Mouse (Mus musculus) splenic B cell, adult 2 months (primary cell): ENCODE measurements around the gene Grip1.

Experiments used
- DNase-seq: peaks from one replicate; pipeline ENCODE4 v3.0.0-alpha.2; 2011; ENCODE audit warnings: low read depth, low spot score
- H3K27me3 ChIP-seq: 2 replicates; pipeline ENCODE4 v1.6.1; 2012; ENCODE audit warnings: mild to moderate bottlenecking, low read length, moderate library complexity, mixed read lengths; ENCODE audit not compliant: control insufficient read depth, poor library complexity, insufficient read depth, severe bottlenecking
- H3K36me3 ChIP-seq: 2 replicates; pipeline ENCODE4 v1.6.1; 2012; ENCODE audit warnings: mild to moderate bottlenecking, low read length, moderate library complexity, mixed read lengths; ENCODE audit not compliant: control insufficient read depth, poor library complexity, insufficient read depth, severe bottlenecking

Gene Grip1

DNA sequence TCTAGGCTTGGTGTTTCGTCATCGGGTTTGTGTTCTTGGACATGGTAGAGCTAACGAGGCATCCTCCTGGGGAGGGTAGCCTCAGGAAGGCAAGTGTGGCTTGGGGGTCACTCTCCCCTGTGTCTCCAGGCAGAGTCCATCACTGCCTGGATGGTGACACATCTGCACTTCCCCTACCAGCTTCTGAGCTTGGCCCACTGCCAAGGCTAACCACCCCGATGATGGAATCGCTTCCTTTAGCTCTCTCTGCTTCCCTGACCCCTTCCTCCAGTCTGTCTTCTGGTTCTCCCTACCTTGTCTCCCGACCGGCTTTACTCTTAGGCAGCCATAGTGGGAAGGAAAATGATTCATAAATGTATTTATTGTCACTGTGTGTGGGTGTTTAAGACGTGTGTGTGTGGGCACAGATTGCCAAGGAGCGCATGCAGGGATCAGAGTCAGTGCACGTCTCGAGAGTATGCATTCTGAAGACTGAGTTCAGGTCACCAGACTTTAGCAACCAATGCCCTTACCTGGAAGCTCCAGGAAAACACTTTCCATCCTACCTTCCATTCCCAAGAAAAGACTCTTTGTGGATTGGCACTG lies 415.5 kb downstream of the Grip1 start:
- Histone ChIP-seq H3K27me3 (no peaks in the 10 kb centered on the region), H3K36me3 (no peaks in the 10 kb centered on the region)
- DNase-seq, result no peak

- no peak for DNase-seq
- Histone ChIP-seq H3K36me3 (no peaks in the 10 kb centered on the region), H3K27me3 (no peaks in the 10 kb centered on the region)
Observed at GRCm38 (mm10) chr10:119876721-119877120, 423.1 kb downstream of the Grip1 start.

GRCm38 (mm10) chr10:119878331-119878730 lies 424.7 kb downstream of the Grip1 start:
- DNase-seq, result no peak
- Histone ChIP-seq H3K36me3 (no peaks in the 10 kb centered on the region), H3K27me3 (no peaks in the 10 kb centered on the region)

DNA sequence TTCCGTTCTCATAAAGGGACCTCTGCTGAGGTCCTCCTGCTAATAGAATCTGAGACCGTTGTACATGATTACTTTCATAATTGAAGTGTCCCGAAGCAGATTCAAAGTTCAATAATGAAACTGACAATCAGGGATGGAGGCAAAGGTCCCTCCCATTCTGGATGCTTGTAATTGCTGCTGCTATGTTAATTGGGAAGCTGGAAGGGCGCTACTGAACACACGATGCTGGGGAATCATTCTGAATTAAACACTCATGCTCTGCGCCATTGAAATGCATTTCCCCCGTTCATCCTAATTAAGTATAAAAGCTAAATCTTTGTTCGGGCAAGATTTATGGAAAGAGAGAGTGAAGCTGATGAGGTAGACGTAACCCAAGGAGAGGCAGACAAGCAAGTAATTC lies 431.0 kb downstream of the Grip1 start:
- DNase-seq, result no peak
- H3K27me3 ChIP-seq, result no peaks in the 10 kb centered on the region
- no peaks in the 10 kb centered on the region for H3K36me3 ChIP-seq

DNA sequence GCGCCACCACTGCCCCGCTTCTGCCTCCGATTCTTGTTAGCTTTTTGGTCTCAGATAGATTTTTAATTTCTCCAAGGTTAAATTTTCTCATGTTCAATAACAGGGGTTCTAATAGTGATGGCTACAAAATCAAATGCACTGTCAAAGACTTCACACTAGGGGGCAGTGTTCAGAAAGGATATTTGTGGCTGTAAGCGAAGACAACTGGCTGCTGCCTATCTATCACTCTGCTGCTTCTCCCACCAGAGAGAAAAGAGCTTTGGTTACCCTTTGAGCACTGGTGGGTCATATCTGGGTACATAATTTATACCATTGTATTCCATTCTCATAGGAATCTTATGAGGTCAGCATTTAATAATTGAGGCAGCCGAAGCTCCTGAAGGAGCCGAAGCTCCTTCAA lies 431.9 kb downstream of the Grip1 start:
- no peaks in the 10 kb centered on the region for H3K36me3 ChIP-seq
- DNase-seq, result peak; percentile 1

DNA sequence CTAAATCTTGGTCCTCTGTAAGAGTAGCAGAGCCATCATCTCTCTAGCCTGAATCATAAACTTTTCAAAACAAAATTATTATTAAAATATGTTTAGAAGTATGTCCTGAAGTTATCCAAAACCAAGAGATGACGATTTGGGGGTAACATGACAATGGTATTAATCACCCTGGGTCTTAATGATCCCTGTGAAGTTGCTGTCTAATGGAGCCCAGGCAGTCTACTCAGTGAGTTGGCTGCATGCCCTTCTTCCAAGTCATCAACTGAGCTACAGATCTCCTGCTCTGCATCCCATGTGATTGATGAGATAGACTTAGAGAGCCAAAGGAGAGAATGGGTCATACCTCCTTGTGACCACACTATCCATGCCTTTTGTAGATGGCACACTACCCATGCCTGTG lies 433.1 kb downstream of the Grip1 start:
- no peak for DNase-seq
- Histone ChIP-seq H3K27me3 (no peaks in the 10 kb centered on the region), H3K36me3 (no peaks in the 10 kb centered on the region)

More for the DNA sequence above, 431.9 kb downstream of the Grip1 start:
- H3K27me3 ChIP-seq, result no peaks in the 10 kb centered on the region

DNA sequence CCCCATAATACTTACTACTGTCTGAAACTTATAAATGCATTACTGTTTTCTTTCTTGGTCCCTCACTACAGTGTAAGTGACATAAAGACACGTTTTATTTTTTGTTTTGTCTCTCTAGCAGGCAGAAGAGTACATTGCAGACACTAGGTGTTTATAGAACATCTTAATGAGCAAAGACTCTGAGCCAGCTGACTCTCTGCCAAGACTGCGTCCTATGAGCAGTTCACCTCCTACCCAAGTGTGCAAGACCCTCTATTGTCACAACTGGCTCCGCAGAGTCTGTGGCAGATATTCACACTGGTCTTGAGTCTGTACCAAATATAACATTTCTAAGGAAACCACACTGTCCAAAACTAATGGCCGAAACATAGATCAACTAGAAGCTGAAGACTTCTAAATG lies 449.1 kb downstream of the Grip1 start:
- no peaks in the 10 kb centered on the region for H3K27me3 ChIP-seq
- H3K36me3 ChIP-seq, result no peaks in the 10 kb centered on the region
- no peak for DNase-seq

DNA sequence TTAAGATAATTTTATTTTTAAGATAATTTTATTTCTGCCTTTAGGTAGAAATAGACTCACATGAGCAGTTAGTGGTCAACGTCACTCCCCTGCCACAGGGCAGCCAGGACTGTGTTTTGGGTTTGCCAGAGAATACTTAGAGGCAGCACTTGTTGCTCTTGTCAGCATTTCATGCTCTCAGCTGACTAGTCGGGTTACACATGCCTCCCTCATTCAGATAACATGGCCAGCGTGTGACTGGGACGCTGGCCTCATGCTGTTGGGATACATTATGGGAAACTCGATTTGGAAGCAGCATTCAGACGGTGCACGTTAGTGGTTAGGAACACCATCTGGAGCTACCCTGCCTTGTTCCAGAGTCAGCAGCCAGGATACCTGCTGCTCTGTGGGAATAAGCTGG lies 453.2 kb downstream of the Grip1 start:
- Histone ChIP-seq H3K36me3 (no peaks in the 10 kb centered on the region), H3K27me3 (no peaks in the 10 kb centered on the region)
- no peak for DNase-seq

DNA sequence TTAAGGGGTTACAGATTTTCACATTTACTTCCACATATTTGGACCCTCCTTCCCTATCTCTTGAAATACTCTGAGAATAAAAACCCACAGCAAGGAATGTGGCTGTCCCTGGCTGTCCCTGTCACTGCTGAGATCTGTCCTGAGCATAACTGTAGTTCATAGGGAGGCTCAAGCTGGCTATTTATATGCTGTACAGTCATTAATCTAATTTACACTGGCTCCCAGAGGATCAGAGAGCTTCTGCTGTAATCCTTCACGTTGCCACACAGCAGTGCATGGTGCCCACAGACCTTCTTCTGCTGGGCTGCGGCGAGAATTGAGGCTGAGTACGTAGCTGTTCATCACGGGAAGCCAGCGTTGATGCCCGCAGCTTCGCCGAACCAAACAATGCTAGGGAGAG lies 464.4 kb downstream of the Grip1 start:
- Histone ChIP-seq H3K27me3 (no peaks in the 10 kb centered on the region), H3K36me3 (no peaks in the 10 kb centered on the region)
- no peak for DNase-seq

DNA sequence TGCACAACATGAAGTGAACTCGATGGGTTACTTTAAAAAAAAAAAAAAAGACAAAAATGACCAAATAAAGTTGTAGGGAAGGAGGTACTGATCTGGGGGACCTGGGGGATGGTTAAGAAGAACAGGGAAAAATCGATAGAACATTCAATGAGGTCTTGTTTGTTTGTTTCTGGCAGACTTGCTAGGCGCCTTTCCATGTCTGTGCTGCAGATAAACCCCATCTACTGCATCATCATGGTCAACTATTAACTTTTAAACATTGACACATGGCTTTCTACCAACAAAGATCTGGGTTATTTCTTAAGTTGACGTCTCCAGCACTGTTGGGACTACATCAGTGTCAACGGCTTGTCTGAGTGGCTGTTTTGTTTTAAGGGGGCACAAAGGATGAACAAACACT lies 474.3 kb downstream of the Grip1 start:
- H3K36me3 ChIP-seq, result no peaks in the 10 kb centered on the region
- DNase-seq, result no peak

GRCm38 (mm10) chr10:119928921-119929320 lies 475.3 kb downstream of the Grip1 start:
- no peaks in the 10 kb centered on the region for H3K36me3 ChIP-seq
- no peak for DNase-seq

More for the DNA sequence above, 474.3 kb downstream of the Grip1 start:
- no peaks in the 10 kb centered on the region for H3K27me3 ChIP-seq

DNA sequence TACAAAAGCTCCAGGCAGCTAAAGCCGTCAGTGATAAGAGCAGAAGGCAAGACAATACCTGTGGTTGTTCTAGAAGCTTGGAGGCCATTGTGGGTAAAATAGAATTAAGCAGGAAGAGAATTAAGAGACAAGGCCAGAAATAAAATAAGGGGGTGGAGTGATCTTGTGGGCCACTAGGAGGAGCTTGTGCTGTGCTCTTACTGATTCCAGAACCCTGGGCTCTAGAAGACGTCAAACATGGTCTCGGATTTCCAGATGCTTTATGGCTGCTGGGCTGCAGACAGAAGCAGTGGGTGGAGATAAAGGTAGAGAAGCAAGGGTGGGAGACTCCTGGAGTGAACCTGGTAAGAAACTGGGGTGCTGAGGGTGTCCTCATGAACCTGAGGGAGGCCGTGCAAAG lies 479.2 kb downstream of the Grip1 start:
- DNase-seq, result no peak
- Histone ChIP-seq H3K36me3 (no peaks in the 10 kb centered on the region), H3K27me3 (no peaks in the 10 kb centered on the region)

More at GRCm38 (mm10) chr10:119928921-119929320, 475.3 kb downstream of the Grip1 start:
- H3K27me3 ChIP-seq, result no peaks in the 10 kb centered on the region

GRCm38 (mm10) chr10:119933362-119933761 lies 479.7 kb downstream of the Grip1 start:
- H3K36me3 ChIP-seq, result no peaks in the 10 kb centered on the region
- no peaks in the 10 kb centered on the region for H3K27me3 ChIP-seq
- no peak for DNase-seq

DNA sequence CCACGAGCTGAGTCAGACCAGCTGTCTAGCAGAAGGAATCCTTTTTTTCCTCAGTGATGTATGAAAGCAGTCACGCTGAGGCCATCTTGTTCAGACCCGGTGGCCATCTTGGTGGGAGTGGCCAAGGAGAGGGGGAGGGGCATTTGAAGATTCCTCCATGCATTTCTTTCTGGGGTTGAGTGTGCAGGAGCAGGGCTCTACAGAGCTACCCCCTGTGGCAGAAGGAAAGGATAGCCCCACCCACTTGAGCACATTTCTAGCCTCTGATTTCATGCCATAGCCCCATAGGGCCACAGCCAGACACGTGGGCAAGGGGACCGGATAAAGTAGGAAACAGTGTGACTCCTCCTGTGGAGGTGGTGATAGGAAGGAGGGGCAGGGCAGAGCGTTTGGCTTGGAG lies 481.6 kb downstream of the Grip1 start:
- Histone ChIP-seq H3K36me3 (no peaks in the 10 kb centered on the region), H3K27me3 (no peaks in the 10 kb centered on the region)
- DNase-seq, result no peak

- Histone ChIP-seq H3K36me3 (no peaks in the 10 kb centered on the region), H3K27me3 (no peaks in the 10 kb centered on the region)
- no peak for DNase-seq
Observed at GRCm38 (mm10) chr10:119937481-119937880, 483.9 kb downstream of the Grip1 start.

DNA sequence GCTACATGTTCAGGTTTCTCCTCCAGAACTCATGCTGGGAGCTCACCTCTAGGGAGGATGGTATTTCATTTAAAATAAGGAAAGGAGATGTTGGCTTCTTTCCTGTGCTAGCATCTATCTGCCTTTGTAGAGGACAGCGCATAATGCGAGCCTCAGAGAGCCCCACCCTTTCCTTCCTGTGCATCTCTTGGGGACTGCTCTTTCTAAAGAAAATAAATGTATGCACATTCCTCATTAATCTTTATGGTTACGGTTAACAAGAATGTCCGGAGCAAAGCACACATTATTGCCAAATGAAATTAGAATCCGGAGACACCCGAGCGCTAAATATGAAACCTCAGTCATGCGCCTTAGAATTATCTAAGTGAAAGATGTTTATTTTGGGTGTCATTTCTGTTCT lies 490.3 kb downstream of the Grip1 start:
- no peaks in the 10 kb centered on the region for H3K27me3 ChIP-seq
- DNase-seq, result no peak
- H3K36me3 ChIP-seq, result no peaks in the 10 kb centered on the region
